Comparison of ENCODE assay signal across 19 mouse cellular contexts in the genomic region with DNA sequence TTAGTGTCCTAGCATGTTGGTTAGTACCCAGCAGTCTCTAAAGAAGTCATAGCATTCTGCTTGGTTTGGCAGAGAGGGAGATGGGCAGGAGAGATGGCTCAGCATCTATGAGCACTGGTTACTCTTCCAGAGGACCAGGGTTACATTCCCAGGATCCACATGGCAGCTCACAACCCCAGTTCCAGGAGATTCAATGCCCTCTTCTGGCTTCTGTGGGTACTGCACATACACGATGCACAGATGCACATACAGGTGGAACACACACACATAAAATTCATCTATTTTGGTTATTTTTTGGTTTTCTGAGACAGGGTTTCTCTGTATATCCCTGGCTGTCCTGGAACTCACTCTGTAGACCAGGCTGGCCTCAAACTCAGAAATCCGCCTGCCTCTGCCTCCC. TPM values are rescaled to one million over a fixed set of nuclear protein-coding genes. Genes with fewer than 3 reads are reported as not detected.
A peak's percentile ranks its signal among the peaks of the same experiment; 100 is the strongest.
DNase-seq lines count a peak whose midpoint lies in the region; ATAC-seq and TF ChIP-seq lines count a peak whose summit lies in the region.
"Had no signal": no experiment of that assay in that cellular context is flagged by ENCODE, and none has a peak within 500 bp of the region (broad histone marks: within the 10 kb centered on the region; RNA-seq: fewer than 3 reads in every experiment).

No protein-coding gene starts in this region.

- no peaks in the 10 kb centered on the region for H3K9me3 ChIP-seq in liver, embryonic 14.5 days (ENCODE audit: control insufficient read depth, low read length)
- H3K9me3 ChIP-seq in liver, embryonic 11.5 days (ENCODE audit: control insufficient read depth, low read length) = no peaks in the 10 kb centered on the region
- H3K9me3 ChIP-seq in E14TG2a.4 (ENCODE audit: low read length) = peaks cover 3% of the 10 kb centered on the region; the same call in 1 of the 2 replicates
- H3K9me3 ChIP-seq: forebrain, embryonic 15.5 days; hindbrain, embryonic 10.5 days; limb, embryonic 13.5 days had no signal

- no peak overlapping the region for H3K27ac ChIP-seq in liver, embryonic 14.5 days
- no peak overlapping the region for H3K27ac ChIP-seq in liver, embryonic 11.5 days (ENCODE audit: low read depth, low read length)
- H3K27ac ChIP-seq: embryonic facial prominence, embryonic 12.5 days; forebrain, embryonic 15.5 days; hindbrain, embryonic 10.5 days; limb, embryonic 13.5 days; midbrain, embryonic 10.5 days had no signal

- no peak for ATAC-seq in liver, embryonic 14.5 days (ENCODE audit: insufficient read depth)
- ATAC-seq in liver, embryonic 11.5 days (replicated peaks; ENCODE audit: low FRiP score) = no peak
- ATAC-seq: forebrain, embryonic 15.5 days; inflammation-experienced regulatory T-cells, adult 6 months had no signal

- H3K27me3 ChIP-seq in liver, embryonic 14.5 days (ENCODE audit: control insufficient read depth, insufficient read depth, low read length) = no peaks in the 10 kb centered on the region
- no peaks in the 10 kb centered on the region for H3K27me3 ChIP-seq in liver, embryonic 11.5 days (replicated peaks; ENCODE audit: control insufficient read depth, insufficient read depth, low read length)
- H3K27me3 ChIP-seq in E14TG2a.4 (ENCODE audit: insufficient read depth, low read length) = no peaks in the 10 kb centered on the region
- H3K27me3 ChIP-seq: embryonic facial prominence, embryonic 12.5 days; forebrain, embryonic 15.5 days; limb, embryonic 13.5 days had no signal

- no peak overlapping the region for H3K4me2 ChIP-seq in liver, embryonic 14.5 days (ENCODE audit: low read depth)
- H3K4me2 ChIP-seq in liver, embryonic 11.5 days = no peak overlapping the region
- H3K4me2 ChIP-seq: embryonic facial prominence, embryonic 12.5 days; forebrain, embryonic 15.5 days; limb, embryonic 13.5 days had no signal

- no peaks in the 10 kb centered on the region for H3K36me3 ChIP-seq in liver, embryonic 14.5 days (replicated peaks; ENCODE audit: control insufficient read depth, insufficient read depth, low read depth)
- H3K36me3 ChIP-seq in liver, embryonic 11.5 days (ENCODE audit: control insufficient read depth, insufficient read depth, low read length) = no peaks in the 10 kb centered on the region
- H3K36me3 ChIP-seq in E14TG2a.4 (ENCODE audit: insufficient read depth, low read length) = no peaks in the 10 kb centered on the region
- H3K36me3 ChIP-seq: embryonic facial prominence, embryonic 12.5 days; forebrain, embryonic 15.5 days; hindbrain, embryonic 10.5 days; limb, embryonic 13.5 days; midbrain, embryonic 10.5 days had no signal

- H3K9ac ChIP-seq in liver, embryonic 14.5 days (replicated peaks) = no peak overlapping the region
- H3K9ac ChIP-seq in liver, embryonic 11.5 days (ENCODE audit: low read depth, low read length) = no peak overlapping the region
- H3K9ac ChIP-seq: embryonic facial prominence, embryonic 12.5 days; forebrain, embryonic 15.5 days; limb, embryonic 13.5 days had no signal

- DNase-seq in liver, embryonic 14.5 days (ENCODE audit: low read depth in 3 of 3, low spot score in 3 of 3) = no peak
- DNase-seq in liver, embryonic 11.5 days (ENCODE audit: low spot score) = no peak
- peak; percentile 21 for DNase-seq in CD4-positive helper T cell, adult 2 months (ENCODE audit: low read depth, low spot score)
- DNase-seq in brain, embryonic 14.5 days (ENCODE audit: low read depth) = no peak
- DNase-seq in ovary, postnatal 36 days (ENCODE audit: low spot score) = no peak
- DNase-seq in heart, postnatal 4 days = no peak
- DNase-seq: adrenal gland, postnatal 36 days; cerebellum, adult 18-20 months; gastrocnemius, postnatal 36 days; retina, postnatal 1 day; right cerebral cortex, postnatal 4 days; thymus, postnatal 36 days had no signal

- no peak for TF ChIP-seq POLR2A in brain, embryonic 14.5 days (IDR thresholded peaks at IDR 0.05; ENCODE audit: borderline replicate concordance, extremely low read depth, insufficient read depth, insufficient read length, poor library complexity, severe bottlenecking)

- no peak for TF ChIP-seq EP300 in liver, embryonic 14.5 days (IDR thresholded peaks at IDR 0.05; ENCODE audit: low read depth)

- no peaks in the 10 kb centered on the region for H3K4me1 ChIP-seq in liver, embryonic 14.5 days (replicated peaks; ENCODE audit: control insufficient read depth in 2 of 2, insufficient read depth in 2 of 2, low read length in 1 of 2)
- H3K4me1 ChIP-seq in liver, embryonic 11.5 days (replicated peaks; ENCODE audit: control insufficient read depth, insufficient read depth, low read length) = no peaks in the 10 kb centered on the region
- peaks cover 21% of the 10 kb centered on the region for H3K4me1 ChIP-seq in E14TG2a.4 (replicated peaks; ENCODE audit: low read depth, low read length)
- H3K4me1 ChIP-seq: embryonic facial prominence, embryonic 12.5 days; forebrain, embryonic 15.5 days; hindbrain, embryonic 10.5 days had no signal

- TF ChIP-seq CTCF in liver, embryonic 14.5 days (IDR thresholded peaks at IDR 0.05; ENCODE audit: low read depth) = peak; percentile 47
- peak; percentile 68 for TF ChIP-seq CTCF in E14TG2a.4 (conservative IDR thresholded peaks at IDR 0.05; ENCODE audit: low read length)
- peak; percentile 4; the same call in 1 of the 2 replicates for TF ChIP-seq CTCF in brain, embryonic 14.5 days (IDR thresholded peaks at IDR 0.05; ENCODE audit: borderline replicate concordance, extremely low read depth, insufficient read depth, insufficient read length)

- no peak overlapping the region for H3K4me3 ChIP-seq in liver, embryonic 14.5 days (ENCODE audit: insufficient read depth in 1 of 2, low read depth in 2 of 2, low read length in 2 of 2)
- no peak overlapping the region for H3K4me3 ChIP-seq in liver, embryonic 11.5 days (ENCODE audit: low read depth, low read length)
- H3K4me3 ChIP-seq in E14TG2a.4 (replicated peaks; ENCODE audit: low read length) = no peak overlapping the region
- H3K4me3 ChIP-seq: embryonic facial prominence, embryonic 12.5 days; forebrain, embryonic 15.5 days; hindbrain, embryonic 10.5 days; limb, embryonic 13.5 days; midbrain, embryonic 10.5 days had no signal

- WGBS in liver, embryonic 14.5 days (ENCODE audit: insufficient replicate concordance) = 68% methylated on average over 2 of the region's 2 CpGs
- 93% methylated on average over 2 of the region's 2 CpGs for WGBS in liver, embryonic 11.5 days

RNA-seq across cellular contexts. Expression of a gene that starts 22.1 kb away (rescaled TPM):
- 7.4 and 10.1 TPM in 2 replicates for polyA plus RNA-seq in liver, embryonic 14.5 days (2012; rRNA removed)
- 4.2 and 4.9 TPM in 2 replicates for polyA plus RNA-seq in liver, embryonic 14.5 days (2014; fragmentation: Nextera tagmentation; extraction: Ambion mirVana)
- polyA plus RNA-seq in liver, embryonic 11.5 days (2014; fragmentation: Nextera tagmentation; extraction: Ambion mirVana) = 10.5 and 12.0 TPM in 2 replicates
- 54.8 and 60.8 TPM in 2 replicates for polyA plus RNA-seq in brain, embryonic 14.5 days (2012; rRNA removed)
- 10 to 100 TPM; 15.5 to 18.2 TPM for total RNA-seq in heart, postnatal 4 days (2021)

RNA-seq across cellular contexts. Expression of a gene that starts 33.6 kb away (rescaled TPM):
- 9.9 and 23.5 TPM in 2 replicates for polyA plus RNA-seq in liver, embryonic 14.5 days (2012; rRNA removed)
- polyA plus RNA-seq in liver, embryonic 14.5 days (2014; fragmentation: Nextera tagmentation; extraction: Ambion mirVana) = 25.0 and 26.0 TPM in 2 replicates
- 76.7 and 82.0 TPM in 2 replicates for polyA plus RNA-seq in liver, embryonic 11.5 days (2014; fragmentation: Nextera tagmentation; extraction: Ambion mirVana)
- 79.2 and 79.7 TPM in 2 replicates for polyA plus RNA-seq in brain, embryonic 14.5 days (2012; rRNA removed)
- 10 to 100 TPM; 69.6 to 72.0 TPM for total RNA-seq in heart, postnatal 4 days (2021)

Comparison
In these comparisons a context has a peak if more than half of its experiments do, and no peak if none do; other contexts are left out.
1. CTCF ChIP-seq: peak in every context shown above with its lines; median percentile 68 in E14TG2a.4; 47 in liver, embryonic 14.5 days; 4 in brain, embryonic 14.5 days.